Mouse (Mus musculus): Measurements from ENCODE around the gene Cdadc1. TPM values are rescaled to one million over a fixed set of nuclear protein-coding genes. Genes with fewer than 3 reads are reported as not detected.

The Cdadc1 gene
- polyA plus RNA-seq, 1 experiment from 2014 or later = 39.4 TPM

DNA sequence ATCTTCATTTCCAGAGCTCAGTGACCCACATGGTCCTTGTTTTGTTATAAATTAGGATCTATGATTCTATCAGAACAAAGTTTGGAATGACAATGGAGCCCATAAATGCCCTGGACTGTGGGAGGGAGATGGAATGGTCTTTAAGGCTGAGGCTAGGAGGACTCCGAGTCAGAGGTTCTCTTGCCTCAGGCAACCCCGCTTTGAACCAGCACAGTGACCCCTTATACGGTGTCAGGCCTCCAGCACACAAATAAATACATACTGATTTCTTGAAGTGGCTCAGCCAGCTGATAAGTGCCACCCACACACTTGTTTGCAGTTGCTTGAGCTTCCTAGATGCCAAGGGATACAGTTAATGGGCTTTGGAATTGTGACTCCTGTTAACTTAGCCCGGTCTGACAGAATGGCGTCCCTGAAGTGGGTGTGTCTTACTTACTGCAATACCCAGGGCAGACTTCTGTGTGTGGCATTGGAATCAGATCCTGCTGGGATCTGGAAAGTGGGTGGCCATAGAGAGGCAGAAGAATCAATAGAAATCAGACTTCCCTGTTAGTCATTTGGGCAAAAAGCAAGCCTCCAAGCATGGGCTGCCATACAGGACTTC lies 35.6 kb upstream of the Cdadc1 start:
- ATAC-seq (ENCODE audit: low FRiP score, low TSS enrichment) (no peak), DNase-seq (no peak)
- Histone ChIP-seq H3K4me3 (replicated peaks; ENCODE audit: low read depth, low read length) (no peak overlapping the region), H3K36me3 (ENCODE audit: control insufficient read depth, insufficient read depth, low read length) (0 out of 2 replicates have a peak, but pooled peaks cover 4% of the 10 kb centered on the region), H3K4me1 (ENCODE audit: control insufficient read depth, insufficient read depth, low read length) (no peaks in the 10 kb centered on the region), H3K27ac (replicated peaks; ENCODE audit: low read depth, low read length) (no peak overlapping the region), H3K27me3 (ENCODE audit: control insufficient read depth, insufficient read depth, low read length) (no peaks in the 10 kb centered on the region), H3K4me2 (ENCODE audit: low read length) (no peak overlapping the region), H3K9me3 (ENCODE audit: control insufficient read depth, low read length) (no peaks in the 10 kb centered on the region), H3K9ac (replicated peaks; ENCODE audit: low read length) (no peak overlapping the region)
- 88% methylated on average over 5 of the region's 5 CpGs for WGBS

DNA sequence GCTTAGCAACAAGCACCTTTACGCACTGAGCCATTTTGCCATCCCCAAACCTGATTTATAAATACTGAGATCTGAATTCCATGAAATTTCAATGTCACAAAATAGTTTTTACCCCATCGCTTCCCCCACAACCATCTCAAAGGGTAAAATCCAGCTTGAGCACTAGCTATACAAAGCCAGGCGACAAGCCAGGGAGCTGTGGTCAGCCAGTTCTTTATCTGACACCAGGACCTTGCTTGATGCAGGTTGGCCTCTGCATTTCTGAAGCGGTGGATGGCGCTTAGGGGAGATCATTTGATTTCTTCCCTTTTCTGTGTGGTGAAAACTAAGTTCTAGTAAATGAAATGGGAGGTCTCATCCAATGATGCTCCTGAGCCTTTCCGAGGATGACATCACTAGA lies 34.3 kb upstream of the Cdadc1 start:
- no peak overlapping the region for H3K9ac ChIP-seq (replicated peaks; ENCODE audit: low read length)
- H3K27ac ChIP-seq (replicated peaks; ENCODE audit: low read depth, low read length) = no peak overlapping the region
- H3K4me1 ChIP-seq (ENCODE audit: control insufficient read depth, insufficient read depth, low read length) = no peaks in the 10 kb centered on the region
- no peak overlapping the region for H3K4me3 ChIP-seq (replicated peaks; ENCODE audit: low read depth, low read length)
- DNase-seq = no peak
- H3K27me3 ChIP-seq (ENCODE audit: control insufficient read depth, insufficient read depth, low read length) = no peaks in the 10 kb centered on the region
- no peak overlapping the region for H3K4me2 ChIP-seq (ENCODE audit: low read length)
- 92% methylated on average over 6 of the region's 6 CpGs for WGBS
- H3K36me3 ChIP-seq (ENCODE audit: control insufficient read depth, insufficient read depth, low read length) = 0 out of 2 replicates have a peak, but pooled peaks cover 4% of the 10 kb centered on the region
- no peaks in the 10 kb centered on the region for H3K9me3 ChIP-seq (ENCODE audit: control insufficient read depth, low read length)
- ATAC-seq (ENCODE audit: low FRiP score, low TSS enrichment) = no peak

DNA sequence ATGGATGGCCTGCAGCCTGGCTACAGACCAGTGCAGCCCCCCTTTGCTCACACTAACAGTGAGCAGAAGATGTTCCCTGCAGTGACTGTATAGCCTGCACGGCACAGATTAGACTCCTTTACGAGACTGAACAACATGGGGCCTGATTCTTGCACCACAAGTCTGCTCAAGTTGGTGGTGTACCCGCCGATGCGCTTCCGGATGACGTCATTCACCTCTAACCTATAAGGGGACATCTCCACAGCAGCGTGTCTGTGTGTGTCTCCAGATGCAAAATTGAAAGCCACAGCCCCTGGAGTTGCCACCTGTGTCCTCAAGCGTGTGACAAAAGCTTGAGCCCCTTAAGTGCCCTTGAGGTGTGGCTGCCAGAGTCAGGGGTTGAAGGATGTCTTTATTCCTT lies 32.3 kb upstream of the Cdadc1 start:
- H3K9ac ChIP-seq (replicated peaks; ENCODE audit: low read length) = no peak overlapping the region
- no peak overlapping the region for H3K4me3 ChIP-seq (replicated peaks; ENCODE audit: low read depth, low read length)
- whole genome bisulfite sequencing = 90% methylated on average over 9 of the region's 9 CpGs
- 0 out of 2 replicates have a peak, but pooled peaks cover 4% of the 10 kb centered on the region for H3K36me3 ChIP-seq (ENCODE audit: control insufficient read depth, insufficient read depth, low read length)
- no peak for DNase-seq
- H3K9me3 ChIP-seq (ENCODE audit: control insufficient read depth, low read length) = no peaks in the 10 kb centered on the region
- H3K4me2 ChIP-seq (ENCODE audit: low read length) = no peak overlapping the region
- no peaks in the 10 kb centered on the region; the same call in 1 of the 2 replicates for H3K27me3 ChIP-seq (ENCODE audit: control insufficient read depth, insufficient read depth, low read length)
- no peak overlapping the region for H3K27ac ChIP-seq (replicated peaks; ENCODE audit: low read depth, low read length)
- peaks cover 7% of the 10 kb centered on the region; the same call in 1 of the 2 replicates for H3K4me1 ChIP-seq (ENCODE audit: control insufficient read depth, insufficient read depth, low read length)
- no peak for ATAC-seq (ENCODE audit: low FRiP score, low TSS enrichment)

DNA sequence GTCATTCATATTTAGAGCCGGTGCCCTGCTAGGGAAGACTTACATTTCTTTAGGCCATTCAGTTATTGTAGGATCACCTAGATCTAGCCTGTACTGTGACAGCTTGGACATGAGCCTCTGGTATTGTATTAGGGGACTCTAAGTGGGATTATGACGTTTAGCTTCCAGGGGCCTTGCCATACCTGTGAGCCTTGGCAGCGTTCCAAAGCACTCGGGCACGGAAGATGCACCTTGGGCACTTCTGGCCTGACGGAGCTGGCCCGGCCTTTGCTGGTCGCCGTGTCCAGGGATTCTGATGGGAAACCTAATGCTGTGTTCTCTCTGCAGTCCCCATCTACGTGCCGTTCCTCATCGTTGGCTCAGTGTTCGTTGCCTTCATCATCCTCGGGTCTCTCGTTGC lies 31.5 kb upstream of the Cdadc1 start:
- no peaks in the 10 kb centered on the region for H3K9me3 ChIP-seq (ENCODE audit: control insufficient read depth, low read length)
- DNase-seq (no peak), ATAC-seq (ENCODE audit: low FRiP score, low TSS enrichment) (no peak)
- 0 out of 2 replicates have a peak, but pooled peaks cover 4% of the 10 kb centered on the region for H3K36me3 ChIP-seq (ENCODE audit: control insufficient read depth, insufficient read depth, low read length)
- H3K27me3 ChIP-seq (ENCODE audit: control insufficient read depth, insufficient read depth, low read length) = peaks cover 3% of the 10 kb centered on the region; the same call in 1 of the 2 replicates
- H3K4me3 ChIP-seq (replicated peaks; ENCODE audit: low read depth, low read length) = no peak overlapping the region
- H3K9ac ChIP-seq (replicated peaks; ENCODE audit: low read length) = no peak overlapping the region
- 90% methylated on average over 15 of the region's 15 CpGs for WGBS
- H3K4me2 ChIP-seq (ENCODE audit: low read length) = no peak overlapping the region
- no peak overlapping the region for H3K27ac ChIP-seq (replicated peaks; ENCODE audit: low read depth, low read length)
- H3K4me1 ChIP-seq (ENCODE audit: control insufficient read depth, insufficient read depth, low read length) = peaks cover 7% of the 10 kb centered on the region; the same call in 1 of the 2 replicates

DNA sequence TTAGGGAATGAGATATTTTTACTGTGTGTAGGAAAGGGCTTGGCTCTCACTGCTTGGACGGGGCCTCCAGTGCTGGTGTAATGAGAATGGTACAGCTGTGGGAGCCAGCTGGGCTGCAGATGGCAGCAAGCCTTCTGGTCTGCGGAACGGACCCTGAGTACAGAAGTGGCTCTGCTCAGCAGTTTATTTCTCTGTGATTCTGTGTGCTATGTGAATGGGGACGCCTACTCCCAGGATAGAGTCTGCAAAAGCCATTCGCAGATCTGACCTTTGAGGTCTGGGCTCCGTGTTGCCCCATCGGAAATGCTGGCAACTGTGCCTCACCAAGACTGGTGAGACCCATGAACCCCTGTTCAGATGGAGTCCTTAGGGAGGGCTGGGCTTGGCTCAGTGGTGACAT lies 30.1 kb upstream of the Cdadc1 start:
- H3K4me1 ChIP-seq (ENCODE audit: control insufficient read depth, insufficient read depth, low read length) = peaks cover 7% of the 10 kb centered on the region; the same call in 1 of the 2 replicates
- H3K4me3 ChIP-seq (replicated peaks; ENCODE audit: low read depth, low read length) = peak overlapping the region; percentile 61
- no peak for ATAC-seq (ENCODE audit: low FRiP score, low TSS enrichment)
- peak; percentile 67 for DNase-seq
- H3K27me3 ChIP-seq (ENCODE audit: control insufficient read depth, insufficient read depth, low read length) = peaks cover 4% of the 10 kb centered on the region; the same call in 1 of the 2 replicates
- H3K27ac ChIP-seq (replicated peaks; ENCODE audit: low read depth, low read length) = no peak overlapping the region
- no peaks in the 10 kb centered on the region for H3K9me3 ChIP-seq (ENCODE audit: control insufficient read depth, low read length)
- whole genome bisulfite sequencing = 47% methylated on average over 7 of the region's 7 CpGs
- 0 out of 2 replicates have a peak, but pooled peaks cover 4% of the 10 kb centered on the region for H3K36me3 ChIP-seq (ENCODE audit: control insufficient read depth, insufficient read depth, low read length)
- 0 out of 2 replicates have a peak overlapping the region, but pooled peaks have one; percentile 12 for H3K9ac ChIP-seq (replicated peaks; ENCODE audit: low read length)
- H3K4me2 ChIP-seq (ENCODE audit: low read length) = peak overlapping the region; percentile 83

DNA sequence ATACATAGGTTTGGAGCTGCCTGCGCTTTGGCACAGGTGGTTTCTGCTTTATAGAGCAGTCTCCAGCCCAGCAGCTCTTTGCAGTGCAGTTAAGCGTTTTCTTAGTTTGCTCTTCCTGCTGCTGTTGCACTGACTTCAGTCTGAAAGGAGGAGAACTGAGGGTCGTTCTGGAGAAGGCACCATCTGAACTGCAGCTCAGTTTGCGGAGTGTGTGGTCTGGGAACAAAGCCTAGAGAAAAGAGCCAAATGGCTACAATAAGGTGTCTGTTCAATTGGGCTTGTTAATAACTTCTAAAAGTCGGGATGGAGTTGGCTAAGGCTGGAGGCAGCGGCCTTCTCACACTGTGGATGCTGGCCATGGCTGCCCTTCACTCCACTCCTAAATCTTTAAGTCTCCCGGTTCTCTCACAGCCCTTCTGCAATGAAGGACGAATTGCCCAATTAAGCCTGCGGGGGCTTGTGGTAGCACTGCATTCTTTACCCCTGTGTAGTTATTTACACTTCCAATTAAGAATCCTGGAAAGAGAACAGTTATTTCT lies 29.5 kb upstream of the Cdadc1 start:
- peak overlapping the region; percentile 61 for H3K4me3 ChIP-seq (replicated peaks; ENCODE audit: low read depth, low read length)
- no peaks in the 10 kb centered on the region for H3K9me3 ChIP-seq (ENCODE audit: control insufficient read depth, low read length)
- 26% methylated on average over 9 of the region's 9 CpGs for WGBS
- H3K9ac ChIP-seq (replicated peaks; ENCODE audit: low read length) = 0 out of 2 replicates have a peak overlapping the region, but pooled peaks have one; percentile 1
- H3K4me2 ChIP-seq (ENCODE audit: low read length) = peak overlapping the region; percentile 83
- peaks cover 8% of the 10 kb centered on the region; the same call in 1 of the 2 replicates for H3K27me3 ChIP-seq (ENCODE audit: control insufficient read depth, insufficient read depth, low read length)
- ATAC-seq (ENCODE audit: low FRiP score, low TSS enrichment) = no peak
- H3K36me3 ChIP-seq (ENCODE audit: control insufficient read depth, insufficient read depth, low read length) = 0 out of 2 replicates have a peak, but pooled peaks cover 4% of the 10 kb centered on the region
- DNase-seq = peak; percentile 22
- H3K4me1 ChIP-seq (ENCODE audit: control insufficient read depth, insufficient read depth, low read length) = peaks cover 7% of the 10 kb centered on the region; the same call in 1 of the 2 replicates
- H3K27ac ChIP-seq (replicated peaks; ENCODE audit: low read depth, low read length) = no peak overlapping the region

DNA sequence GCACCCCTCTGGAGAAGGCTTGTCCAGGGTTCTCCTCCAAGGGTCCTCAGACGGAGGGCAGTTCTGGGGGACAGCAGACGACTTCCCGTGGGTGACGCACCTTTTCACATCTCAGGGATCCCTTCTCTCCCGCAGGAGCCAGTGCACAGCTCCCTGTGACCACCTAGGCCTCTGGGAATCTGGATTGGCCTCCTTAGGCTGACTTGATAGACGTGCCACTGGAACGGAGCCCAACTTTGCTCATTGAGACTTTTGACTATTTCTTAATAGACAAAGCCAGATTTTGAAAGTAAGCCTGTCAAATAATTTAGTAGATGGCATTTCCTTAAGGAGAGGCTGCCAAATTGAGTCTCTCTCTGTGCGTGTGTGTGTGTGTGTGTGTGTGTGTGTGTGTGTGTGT lies 29.0 kb upstream of the Cdadc1 start:
- H3K36me3 ChIP-seq (ENCODE audit: control insufficient read depth, insufficient read depth, low read length) = 0 out of 2 replicates have a peak, but pooled peaks cover 4% of the 10 kb centered on the region
- H3K4me1 ChIP-seq (ENCODE audit: control insufficient read depth, insufficient read depth, low read length) = peaks cover 7% of the 10 kb centered on the region; the same call in 1 of the 2 replicates
- peak; percentile 54 for DNase-seq
- no peaks in the 10 kb centered on the region for H3K9me3 ChIP-seq (ENCODE audit: control insufficient read depth, low read length)
- peaks cover 8% of the 10 kb centered on the region; the same call in 1 of the 2 replicates for H3K27me3 ChIP-seq (ENCODE audit: control insufficient read depth, insufficient read depth, low read length)
- WGBS = 19% methylated on average over 8 of the region's 8 CpGs
- H3K4me3 ChIP-seq (replicated peaks; ENCODE audit: low read depth, low read length) = peak overlapping the region; percentile 61
- H3K27ac ChIP-seq (replicated peaks; ENCODE audit: low read depth, low read length) = no peak overlapping the region
- H3K9ac ChIP-seq (replicated peaks; ENCODE audit: low read length) = peak overlapping the region; percentile 58; the same call in 1 of the 2 replicates
- ATAC-seq (ENCODE audit: low FRiP score, low TSS enrichment) = no peak
- H3K4me2 ChIP-seq (ENCODE audit: low read length) = peak overlapping the region; percentile 83

DNA sequence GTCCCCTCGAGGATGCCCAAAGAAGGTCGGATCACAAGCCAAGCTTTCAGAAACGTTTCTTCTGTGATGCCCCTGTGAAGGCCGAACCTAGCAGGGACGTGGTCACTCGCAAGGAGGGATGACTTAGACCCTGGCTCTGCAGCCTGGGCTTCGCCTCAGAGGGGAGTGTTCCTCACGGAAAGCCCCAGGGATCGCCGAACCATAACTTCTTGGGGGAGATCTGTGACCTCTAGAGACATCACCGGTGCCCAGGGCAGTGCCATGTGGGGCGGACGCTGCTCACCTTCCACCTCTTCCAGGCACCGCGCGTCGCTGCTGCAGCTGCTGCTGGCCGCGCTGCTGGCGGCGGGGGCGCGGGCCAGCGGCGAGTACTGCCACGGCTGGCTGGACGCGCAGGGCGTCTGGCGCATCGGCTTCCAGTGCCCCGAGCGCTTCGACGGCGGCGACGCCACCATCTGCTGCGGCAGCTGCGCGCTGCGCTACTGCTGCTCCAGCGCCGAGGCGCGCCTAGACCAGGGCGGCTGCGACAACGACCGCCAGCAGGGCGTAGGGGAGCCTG lies 28.1 kb upstream of the Cdadc1 start:
- Histone ChIP-seq H3K27me3 (ENCODE audit: control insufficient read depth, insufficient read depth, low read length) (peaks cover 8% of the 10 kb centered on the region; the same call in 1 of the 2 replicates), H3K36me3 (ENCODE audit: control insufficient read depth, insufficient read depth, low read length) (0 out of 2 replicates have a peak, but pooled peaks cover 4% of the 10 kb centered on the region), H3K4me2 (ENCODE audit: low read length) (peak overlapping the region; percentile 83), H3K4me3 (replicated peaks; ENCODE audit: low read depth, low read length) (peak overlapping the region; percentile 61), H3K9me3 (ENCODE audit: control insufficient read depth, low read length) (no peaks in the 10 kb centered on the region), H3K4me1 (ENCODE audit: control insufficient read depth, insufficient read depth, low read length) (peaks cover 7% of the 10 kb centered on the region; the same call in 1 of the 2 replicates), H3K27ac (replicated peaks; ENCODE audit: low read depth, low read length) (peak overlapping the region; percentile 76), H3K9ac (replicated peaks; ENCODE audit: low read length) (peak overlapping the region; percentile 58)
- peak; percentile 83 for DNase-seq
- ATAC-seq (ENCODE audit: low FRiP score, low TSS enrichment) = peak; percentile 77
- WGBS = under 1% methylated on average over 50 of the region's 51 CpGs
